Mouse (Mus musculus) common myeloid progenitor, adult 5-6 weeks (primary cell): ENCODE results near the gene Stag3. TPM values are rescaled to one million over a fixed set of nuclear protein-coding genes. Genes with fewer than 3 reads are reported as not detected.

ENCODE experiments used
- ATAC-seq: replicated peaks from 2 replicates; pipeline ENCODE4 v1.8.0; 2016; ENCODE audit warnings: low read depth, mild to moderate bottlenecking, moderate TSS enrichment, inconsistent platforms; ENCODE audit not compliant: poor library complexity, severe bottlenecking
- total RNA-seq: library from RNA; stranded (forward); fragments of 200-1000, 187-1606 nt; gene quantifications from 2 replicates; pipeline ENCODE4 v1.2.3, GENCODE M21; 2017

Gene Stag3
- 2.9 and 8.7 TPM in 2 replicates for total RNA-seq

GRCm38 (mm10) chr5:138279585-138280424, at the start of gene Stag3, which contains the start of the genes Gm43720 and Gpc2:
Gene Stag3, plus strand, starts transcription at chr5:138280240.
Gene Gm43720, minus strand, starts transcription at chr5:138279958.
Gene Gpc2, minus strand, starts transcription at chr5:138280005.
- peak; percentile 95 for ATAC-seq

- no peak for ATAC-seq
These were observed 46.3 kb upstream of the Stag3 start for GRCm38 (mm10) chr5:138233778-138234177.

GRCm38 (mm10) chr5:138234224-138234623, 45.8 kb upstream of the Stag3 start:
- no peak for ATAC-seq

DNA sequence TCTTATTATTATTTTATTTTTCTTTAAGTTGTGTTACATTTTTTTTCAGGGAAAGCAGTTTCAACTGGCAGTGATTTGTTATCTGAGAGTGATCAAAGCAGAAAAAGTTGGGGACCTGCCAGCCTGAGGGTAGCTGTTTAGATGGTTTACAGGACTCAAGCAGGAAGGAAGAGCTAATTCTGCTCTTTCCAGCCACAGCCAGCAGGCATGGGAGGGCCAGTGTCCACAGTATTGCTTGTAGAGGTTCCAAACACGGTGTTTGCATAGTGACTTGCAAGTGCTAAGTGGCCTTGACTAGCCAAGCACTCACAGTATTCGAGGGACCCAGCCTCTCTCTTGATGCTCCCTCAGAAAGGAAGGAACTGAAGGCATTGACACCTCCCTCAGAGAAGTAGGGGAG, 38.5 kb upstream of the Stag3 start:
- ATAC-seq = no peak

GRCm38 (mm10) chr5:138251144-138251543, 28.9 kb upstream of the Stag3 start:
- no peak for ATAC-seq

GRCm38 (mm10) chr5:138253061-138253460, 27.0 kb upstream of the Stag3 start:
- no peak for ATAC-seq

DNA sequence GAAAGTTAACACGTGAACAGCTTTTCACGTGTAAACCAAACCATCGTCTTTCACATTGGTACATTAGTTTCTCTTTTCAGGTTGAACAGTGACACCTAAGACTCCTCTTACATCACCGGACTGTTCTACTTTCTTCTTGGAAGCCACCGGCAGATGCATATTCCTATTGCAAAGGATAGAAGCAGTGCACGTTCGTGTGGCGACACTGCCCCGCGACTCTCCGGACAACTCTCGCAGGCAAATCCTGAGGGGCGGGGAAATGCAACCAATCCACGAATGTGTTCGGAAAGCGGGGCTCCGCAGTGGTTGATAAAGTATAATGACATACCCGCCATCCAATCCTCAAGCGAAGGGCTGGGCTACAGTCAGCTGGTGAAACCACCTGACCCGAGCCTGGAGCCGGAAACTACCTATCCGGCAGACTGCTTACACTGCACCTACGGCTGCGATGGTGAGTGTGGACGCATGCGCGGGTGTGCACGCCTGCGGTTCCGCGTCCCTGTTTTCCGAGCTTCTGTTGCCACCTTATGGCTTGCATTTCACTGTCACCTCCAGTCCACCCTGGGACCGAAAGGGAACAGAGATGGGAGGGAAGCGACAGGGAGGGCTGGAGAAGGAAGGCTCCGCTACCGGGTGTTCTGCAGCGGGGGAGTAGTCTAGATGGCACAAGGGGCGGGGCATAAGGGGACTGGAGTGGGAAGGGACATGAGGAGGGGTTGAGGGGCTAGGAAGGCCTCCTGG, 24.5 kb upstream of the Stag3 start, which contains the start of gene Lamtor4:
Gene Lamtor4 (plus strand): TSS at position 130 of the 741 bp plus-strand sequence.
- ATAC-seq = peak; percentile 87

DNA sequence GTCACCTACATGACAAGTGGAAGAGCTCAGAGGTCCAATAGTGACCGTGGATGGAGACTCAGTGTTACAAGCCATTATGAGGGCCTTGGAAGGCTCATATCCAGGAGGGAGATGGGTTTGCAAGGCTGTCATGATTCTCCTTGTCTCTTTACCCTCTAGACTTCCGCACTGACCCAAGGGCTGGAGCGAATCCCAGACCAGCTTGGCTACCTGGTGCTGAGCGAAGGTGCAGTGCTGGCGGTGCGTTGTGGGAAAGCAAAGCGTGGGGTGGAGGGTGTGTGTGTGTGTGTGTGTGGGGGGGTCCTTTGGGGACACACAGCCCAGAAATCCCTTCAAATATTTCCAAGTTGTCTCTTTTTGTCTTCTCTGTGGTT, 24.0 kb upstream of the Stag3 start:
- ATAC-seq = no peak

GRCm38 (mm10) chr5:138256966-138257584, 23.0 kb upstream of the Stag3 start:
- ATAC-seq = peak; percentile 50

- no peak for ATAC-seq
These were observed 22.5 kb upstream of the Stag3 start for GRCm38 (mm10) chr5:138257585-138257978.

DNA sequence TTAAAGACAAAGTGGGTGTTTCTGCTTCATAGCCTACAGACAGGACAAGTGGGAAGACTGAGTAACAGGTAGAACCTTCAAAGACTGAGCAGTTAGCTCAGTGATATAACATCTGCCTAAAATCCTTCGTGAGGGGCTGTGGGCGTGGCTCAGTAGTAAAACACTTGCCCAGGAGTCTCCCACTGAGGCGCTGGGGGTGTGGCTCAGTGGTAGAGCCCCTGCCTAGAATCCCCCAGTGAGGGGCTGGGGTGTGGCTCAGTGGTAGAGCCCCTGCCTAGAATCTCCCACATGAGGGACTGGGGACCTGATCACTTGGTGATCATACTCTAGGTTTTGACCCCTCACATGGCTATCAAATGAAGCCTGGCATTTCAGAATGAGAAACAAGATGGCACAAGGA, 22.0 kb upstream of the Stag3 start:
- no peak for ATAC-seq

- ATAC-seq = no peak
These were observed 21.5 kb upstream of the Stag3 start for GRCm38 (mm10) chr5:138258542-138258941.

DNA sequence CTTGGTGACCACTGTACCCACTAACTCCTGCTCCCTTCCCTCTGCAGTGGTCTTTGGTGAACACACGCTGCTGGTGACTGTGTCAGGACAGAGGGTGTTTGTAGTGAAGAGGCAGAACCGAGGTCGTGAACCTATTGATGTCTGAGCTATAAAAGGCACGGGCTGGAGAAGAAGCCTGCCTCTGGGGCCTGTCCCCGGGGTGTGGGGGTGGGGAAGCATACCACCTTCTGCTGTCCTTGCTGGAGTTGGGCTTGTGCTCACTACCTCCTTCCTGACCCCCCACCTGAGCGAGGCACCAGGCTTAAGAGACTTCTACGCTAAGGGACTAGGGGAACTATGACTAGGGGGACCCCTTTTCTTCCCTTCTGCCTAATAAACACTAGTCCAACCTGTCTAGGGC, 21.0 kb upstream of the Stag3 start:
- ATAC-seq = no peak

DNA sequence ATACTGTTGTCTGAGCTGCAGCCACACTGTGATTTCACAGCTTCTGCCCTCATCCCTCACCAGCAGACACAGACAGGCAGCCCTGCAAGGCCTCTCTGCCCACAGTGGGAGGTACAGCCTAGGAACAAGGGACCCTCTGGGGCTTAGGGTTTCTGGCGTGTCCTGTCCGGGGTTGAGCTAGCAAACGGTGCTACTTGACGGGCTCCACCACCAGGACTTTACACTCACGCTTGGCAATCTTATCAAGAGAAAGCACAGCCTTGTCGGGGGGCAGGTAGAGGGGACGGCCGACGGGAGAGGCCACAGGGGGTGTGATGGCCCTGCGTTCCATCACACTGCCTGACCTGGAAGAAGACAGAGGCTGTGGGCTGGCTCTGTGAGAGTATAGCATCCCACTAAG, 20.0 kb upstream of the Stag3 start:
- ATAC-seq = no peak

GRCm38 (mm10) chr5:138260834-138261233, 19.2 kb upstream of the Stag3 start:
- ATAC-seq = no peak

DNA sequence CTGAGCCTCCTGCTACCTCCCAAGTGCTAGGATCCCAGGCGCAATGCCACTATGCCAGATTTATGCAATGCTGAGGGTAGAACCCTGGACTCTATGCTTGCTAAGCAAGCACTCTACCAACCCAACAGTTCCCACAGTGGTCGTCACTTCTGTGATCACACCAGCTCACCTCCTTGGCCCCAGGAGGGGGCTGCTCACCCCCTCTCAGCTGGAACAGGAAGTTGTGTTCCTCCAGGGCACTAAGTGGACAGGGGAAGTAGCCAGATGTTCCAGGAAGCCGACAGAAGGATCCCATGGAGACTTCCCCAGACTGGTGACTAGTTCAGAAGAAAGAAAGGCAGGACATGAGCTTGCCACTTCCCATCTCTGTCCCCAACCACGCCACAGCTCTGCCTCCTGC, 18.0 kb upstream of the Stag3 start:
- 0 out of 2 replicates have a peak, but pooled peaks have one; percentile 2 for ATAC-seq

GRCm38 (mm10) chr5:138262582-138263240, 17.3 kb upstream of the Stag3 start:
- no peak for ATAC-seq

DNA sequence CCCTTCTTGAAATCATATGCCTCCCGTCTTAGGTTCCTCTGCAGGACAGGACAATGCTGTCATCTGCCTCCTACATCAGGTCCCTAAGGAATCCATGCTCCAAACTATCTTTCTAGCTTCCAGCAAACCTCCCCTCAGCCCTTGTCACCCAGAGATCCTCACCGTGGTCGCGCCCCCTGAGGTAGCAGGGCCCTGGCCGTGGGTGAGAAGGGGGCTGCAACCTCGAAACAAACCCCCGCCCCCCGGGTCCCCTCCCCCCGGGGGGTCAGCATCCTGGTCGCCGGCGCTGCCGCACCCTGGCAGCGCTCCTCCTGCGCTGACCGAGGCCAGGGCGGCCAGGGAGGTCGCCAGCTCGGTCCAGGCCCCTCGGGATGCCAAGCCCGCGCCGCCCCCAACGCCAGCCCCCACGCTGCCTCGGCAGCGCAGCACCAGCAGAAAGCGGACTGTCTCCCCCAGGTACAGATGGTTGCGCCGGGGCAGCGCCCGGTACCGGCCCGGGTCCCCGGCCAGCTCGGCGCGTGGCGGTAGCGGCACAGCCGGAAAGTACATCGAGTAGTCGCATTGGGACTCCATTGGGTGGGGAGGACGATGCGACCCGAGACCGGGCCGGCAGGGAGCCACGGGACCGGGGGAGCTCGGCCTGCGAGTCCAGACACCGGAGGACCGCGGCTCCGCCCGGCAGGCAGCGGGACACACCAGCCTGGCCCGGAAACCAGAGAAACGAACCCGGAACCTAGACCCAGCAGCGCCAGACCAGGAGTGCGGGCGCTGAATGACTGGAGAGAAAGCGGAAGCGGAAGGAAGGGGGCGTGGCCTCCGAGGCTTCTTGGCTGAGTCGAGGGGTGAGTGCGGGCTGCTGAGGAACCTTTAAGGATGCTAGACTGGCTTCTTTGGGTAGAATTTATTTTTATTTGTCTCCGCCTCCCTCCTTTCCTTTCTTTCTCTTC, 16.5 kb upstream of the Stag3 start, which contains the start of gene BC037034:
Gene BC037034 (minus strand): TSS at position 774 of the 947 bp plus-strand sequence.
- peak; percentile 79 for ATAC-seq

DNA sequence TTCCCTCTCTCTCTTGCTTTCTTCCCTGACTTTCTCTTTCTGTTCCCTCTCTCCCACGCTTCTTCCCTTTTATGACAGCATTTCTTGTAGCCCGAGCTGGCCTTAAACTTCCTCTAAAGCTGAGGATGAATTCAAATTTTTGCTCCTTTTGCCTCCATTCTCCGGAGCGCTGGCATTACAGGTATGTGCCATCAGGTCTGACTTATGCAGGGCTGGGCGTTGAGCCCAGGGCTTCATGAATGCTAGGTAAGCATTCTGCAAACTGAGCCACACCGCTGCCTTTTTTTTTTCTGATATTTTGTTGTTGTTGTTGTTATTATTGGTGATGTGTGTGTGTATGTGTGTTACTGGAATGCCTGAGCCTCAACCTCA, 15.8 kb upstream of the Stag3 start:
- ATAC-seq = peak; percentile 9; the same call in 1 of the 2 replicates
